Mouse (Mus musculus): ENCODE data around the gene Cdkn1a.

Gene Cdkn1a

GRCm38 (mm10) chr17:29117006-29117648 lies 26.4 kb downstream of the Cdkn1a start:
- no peak for DNase-seq (ENCODE audit: low spot score)

GRCm38 (mm10) chr17:29118057-29118456 lies 27.3 kb downstream of the Cdkn1a start:
- DNase-seq (ENCODE audit: low spot score) = no peak

DNA sequence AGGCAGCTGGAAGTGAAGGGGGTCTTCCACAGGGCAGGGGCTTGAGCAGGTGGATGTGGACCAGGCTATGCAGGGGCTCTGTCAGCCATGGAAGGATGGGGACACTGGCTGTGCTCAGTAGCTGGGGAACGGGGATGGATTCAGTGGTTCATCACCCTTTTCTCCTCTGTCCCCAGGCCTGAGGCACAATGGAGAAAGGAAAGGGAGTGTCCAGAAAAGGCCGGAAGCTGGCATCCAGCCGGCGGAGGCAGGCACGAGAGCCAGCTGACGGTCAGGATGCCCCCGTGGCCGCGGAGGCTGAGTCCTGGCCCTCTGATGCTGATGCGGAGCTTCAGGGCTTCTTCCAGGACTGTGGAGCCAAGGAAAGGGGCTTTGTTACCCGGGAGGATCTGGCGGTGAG lies 29.9 kb downstream of the Cdkn1a start:
- DNase-seq (ENCODE audit: low spot score) = no peak

DNA sequence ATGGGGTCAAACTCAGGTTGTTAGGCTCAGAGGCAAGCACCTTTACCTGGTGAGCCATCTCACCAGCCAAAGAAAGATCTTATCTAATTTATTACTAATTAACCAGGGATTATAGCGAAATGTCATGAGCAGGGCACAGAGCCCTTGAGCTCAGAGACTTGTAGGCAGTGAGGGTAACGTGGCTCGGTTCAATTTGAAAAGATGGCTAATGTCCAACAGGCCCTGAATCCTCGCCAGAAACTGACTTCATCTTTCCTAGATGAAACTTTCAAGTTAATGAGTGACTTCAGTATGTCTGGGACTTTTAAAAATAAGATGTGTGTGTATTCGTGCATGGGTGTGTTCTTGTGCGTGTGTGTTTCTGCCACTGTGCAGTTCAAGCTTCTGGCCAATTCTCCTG lies 32.0 kb downstream of the Cdkn1a start:
- DNase-seq (ENCODE audit: low spot score) = no peak

DNA sequence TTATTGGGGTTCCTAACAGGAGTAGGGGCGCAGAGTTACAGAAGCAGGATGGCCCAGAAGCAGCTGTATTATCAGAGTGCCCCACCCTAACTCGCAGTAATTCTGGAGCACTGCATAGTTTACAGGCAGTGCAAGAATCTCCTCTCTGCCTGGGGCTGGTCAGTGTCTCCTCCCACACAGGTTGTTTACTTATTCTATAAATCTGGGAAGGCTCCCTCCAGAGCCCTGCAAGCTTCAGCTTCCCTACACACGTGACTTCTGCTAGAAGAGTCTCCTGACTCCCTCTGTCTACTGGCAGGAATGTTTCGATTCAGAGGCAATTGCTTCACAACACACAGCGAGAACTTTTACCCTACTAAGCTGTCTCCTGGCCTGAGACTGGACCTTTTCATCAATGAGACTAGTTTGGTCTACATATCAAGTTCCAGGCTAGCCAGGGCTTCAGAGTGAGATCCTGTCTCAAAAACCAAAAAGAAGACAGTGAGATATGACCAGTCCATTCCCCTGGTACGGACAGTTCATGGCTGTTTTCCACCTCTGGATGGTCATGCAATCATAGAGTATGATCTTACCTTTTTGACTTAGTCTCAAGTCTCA lies 32.9 kb downstream of the Cdkn1a start:
- DNase-seq (ENCODE audit: low spot score) = no peak

DNA sequence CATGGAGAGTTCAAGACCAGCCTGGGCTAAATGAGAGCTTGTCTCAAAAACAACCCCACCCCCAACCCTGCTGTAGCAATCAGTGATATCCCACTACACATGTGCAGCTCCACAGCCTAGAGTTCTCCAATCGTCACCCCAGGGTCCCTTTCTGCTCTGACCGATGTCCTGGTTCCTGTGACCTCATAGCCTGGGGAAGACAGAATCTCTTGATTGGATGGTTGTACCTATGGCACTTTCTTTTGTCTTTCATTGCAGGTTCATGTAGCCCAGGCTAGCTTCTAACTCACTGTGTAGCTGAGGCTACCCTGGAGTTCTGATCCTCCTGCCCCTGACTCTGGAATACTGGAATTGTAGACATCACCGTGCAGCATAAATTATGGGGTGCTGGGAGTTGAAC lies 35.8 kb downstream of the Cdkn1a start:
- DNase-seq (ENCODE audit: low spot score) = no peak

GRCm38 (mm10) chr17:29129341-29129740 lies 38.6 kb downstream of the Cdkn1a start:
- no peak for DNase-seq (ENCODE audit: low spot score)

- no peak for DNase-seq (ENCODE audit: low spot score)
These were observed 44.3 kb downstream of the Cdkn1a start for GRCm38 (mm10) chr17:29135066-29135465.

- no peak for DNase-seq (ENCODE audit: low spot score)
These were observed 45.5 kb downstream of the Cdkn1a start for GRCm38 (mm10) chr17:29136236-29136635.

GRCm38 (mm10) chr17:29137906-29138305 lies 47.1 kb downstream of the Cdkn1a start:
- DNase-seq (ENCODE audit: low spot score) = no peak

DNA sequence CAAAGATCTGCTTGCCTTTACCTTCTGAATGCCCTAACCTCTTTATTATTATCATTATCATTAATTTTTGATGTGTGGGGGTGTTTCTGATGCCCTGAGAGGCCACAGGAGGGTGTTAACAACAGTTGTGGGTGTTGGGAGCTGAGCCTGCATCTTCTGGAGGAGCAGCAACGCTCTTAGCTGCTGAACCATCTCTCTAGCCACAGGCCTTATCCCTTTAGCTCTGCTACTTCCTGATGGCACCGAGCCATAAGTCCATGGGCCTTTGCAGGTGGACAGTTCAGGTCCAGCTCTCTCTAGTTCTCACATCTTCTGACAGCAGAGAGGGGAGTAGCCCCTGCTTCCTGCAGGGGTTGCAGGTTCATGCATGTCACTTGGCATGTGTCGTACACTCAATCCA lies 50.8 kb downstream of the Cdkn1a start:
- no peak for DNase-seq (ENCODE audit: low spot score)

- DNase-seq (ENCODE audit: low spot score) = no peak
These were observed 52.5 kb downstream of the Cdkn1a start for GRCm38 (mm10) chr17:29143266-29143665.

GRCm38 (mm10) chr17:29145101-29145500 lies 54.3 kb downstream of the Cdkn1a start:
- DNase-seq (ENCODE audit: low spot score) = no peak

GRCm38 (mm10) chr17:29147273-29147672 lies 56.5 kb downstream of the Cdkn1a start:
- no peak for DNase-seq (ENCODE audit: low spot score)

GRCm38 (mm10) chr17:29147773-29148172 lies 57.0 kb downstream of the Cdkn1a start:
- no peak for DNase-seq (ENCODE audit: low spot score)

DNA sequence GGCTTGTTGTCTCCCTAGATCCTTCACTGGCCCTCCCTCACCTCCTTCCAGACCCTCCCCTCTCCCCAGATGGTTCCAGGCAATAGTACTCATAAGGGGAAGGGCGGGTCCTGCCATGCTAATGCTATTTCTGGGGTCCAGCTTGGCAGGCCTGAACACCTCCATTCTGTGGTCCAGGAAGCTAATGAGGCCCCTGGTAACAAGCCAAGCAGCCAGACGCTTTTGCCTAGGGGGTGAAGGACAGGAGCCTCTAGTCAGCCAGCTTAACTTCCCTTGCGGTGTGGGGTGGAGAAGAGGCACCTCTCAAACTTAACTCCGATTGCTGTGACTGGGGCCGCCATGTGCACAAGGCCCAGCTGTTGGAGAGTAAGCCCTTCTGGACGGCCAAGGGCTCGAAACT lies 59.0 kb downstream of the Cdkn1a start:
- no peak for DNase-seq (ENCODE audit: low spot score)

Data from layer of hippocampus, adult 11-12 months (tissue).